Mouse (Mus musculus) lung, adult 10 weeks (tissue): ENCODE measurements around the gene Olfr181. TPM values are rescaled to one million over a fixed set of nuclear protein-coding genes. Genes with fewer than 3 reads are reported as not detected.

Experiments used
- polyA plus RNA-seq: library from polyadenylated mRNA; stranded (reverse); fragments of 350-450 nt; fragmentation: Illumina TruSeq; extraction: RNeasy Lipid Tissue Mini Kit (QIAGEN cat#74804); gene quantifications from one replicate; pipeline ENCODE4 v1.2.3, GENCODE M21; 2014; ENCODE audit warnings: low read depth, low replicate concordance; ENCODE audit not compliant: insufficient read depth

Gene Olfr181
- not detected for polyA plus RNA-seq

DNA sequence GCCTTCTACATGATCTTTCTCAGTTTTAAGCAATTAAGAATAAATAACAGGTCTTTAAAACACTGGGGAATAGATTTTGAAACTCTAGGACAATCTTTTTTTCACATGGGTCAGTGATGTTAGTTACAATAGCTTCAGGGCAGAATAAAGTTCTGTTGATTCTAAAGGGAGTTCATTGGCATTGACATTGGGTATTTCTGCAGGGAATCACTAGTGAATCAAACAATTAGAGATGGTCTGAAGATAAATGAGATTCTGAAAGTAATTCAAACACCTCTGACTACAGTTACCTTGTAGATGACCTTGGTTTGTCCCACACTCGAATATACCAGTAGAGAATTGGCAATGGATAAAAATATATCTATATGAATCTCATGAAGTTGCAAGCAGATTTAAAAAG is at the start of gene Olfr181:
Gene Olfr181 (minus strand): TSS at position 101 of the 400 bp plus-strand sequence.

DNA sequence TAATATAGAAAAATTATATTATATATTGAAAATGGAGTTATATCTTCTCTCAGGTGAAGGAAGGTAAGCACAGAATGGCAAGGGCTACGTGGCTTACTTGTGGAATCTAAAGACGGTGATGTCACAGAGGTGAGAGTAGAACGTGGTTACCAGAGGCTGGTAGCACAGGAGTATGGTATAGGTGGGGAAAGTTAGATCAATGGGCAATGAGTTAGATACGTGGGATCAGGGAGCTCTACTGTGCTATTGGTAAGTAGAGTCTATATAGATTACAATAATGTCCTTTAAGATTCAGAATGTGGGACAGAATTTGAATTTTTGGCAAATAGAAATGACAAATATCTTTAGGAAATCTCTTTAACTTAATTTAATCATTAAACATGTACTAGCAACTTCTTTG is 737 bp upstream of the Olfr181 start, which contains the start of gene Olfr180:
Gene Olfr180 (minus strand): TSS at position 101 of the 400 bp plus-strand sequence.

GRCm38 (mm10) chr16:58891963-58892362 is 36.6 kb downstream of the Olfr181 start, which contains the start of gene Olfr178:
TSS of gene Olfr178 (minus strand) at chr16:58892063.

Other genes starting within 250 kb of the Olfr181 start
- 0.23 TPM for gene Gpr15, start 209.7 kb downstream of the Olfr181 start, polyA plus RNA-seq
- gene Cldnd1, start 200.8 kb downstream of the Olfr181 start, polyA plus RNA-seq, result 30.3 TPM
- gene Olfr172, start 165.6 kb downstream of the Olfr181 start, polyA plus RNA-seq, result not detected
- gene Olfr173, start 128.5 kb downstream of the Olfr181 start, polyA plus RNA-seq, result not detected
- gene Olfr175-ps1, start 102.0 kb downstream of the Olfr181 start, polyA plus RNA-seq, result not detected
- gene Olfr177, start 54.0 kb downstream of the Olfr181 start, polyA plus RNA-seq, result not detected
- not detected for gene Olfr178, start 36.7 kb downstream of the Olfr181 start, polyA plus RNA-seq
- gene Olfr180, start 637 bp upstream of the Olfr181 start, polyA plus RNA-seq, result not detected
- gene Olfr183, start 66.6 kb upstream of the Olfr181 start, polyA plus RNA-seq, result not detected
- not detected for gene Olfr186, start 101.5 kb upstream of the Olfr181 start, polyA plus RNA-seq
- not detected for gene Olfr187, start 111.0 kb upstream of the Olfr181 start, polyA plus RNA-seq
- gene Olfr190, start 149.2 kb upstream of the Olfr181 start, polyA plus RNA-seq, result not detected
- gene Olfr191, start 161.1 kb upstream of the Olfr181 start, polyA plus RNA-seq, result not detected
- not detected for gene Olfr193, start 183.1 kb upstream of the Olfr181 start, polyA plus RNA-seq
- gene Olfr194, start 192.3 kb upstream of the Olfr181 start, polyA plus RNA-seq, result not detected
- gene Olfr195, start 218.3 kb upstream of the Olfr181 start, polyA plus RNA-seq, result not detected
- gene Olfr196, start 241.7 kb upstream of the Olfr181 start, polyA plus RNA-seq, result not detected